Mouse (Mus musculus) frontal cortex, adult 2 months (tissue): ENCODE data around the gene H2-DMb1. TPM values are rescaled to one million over a fixed set of nuclear protein-coding genes. Genes with fewer than 3 reads are reported as not detected.

Experiments
- DNase-seq, 2 experiments: peaks; one replicate each; pipeline ENCODE4 v3.0.0; 2022; ENCODE audit warnings: low spot score in 1 of 2; ENCODE audit errors: extremely low spot score in 1 of 2
- polyA plus RNA-seq: library from polyadenylated mRNA; depleted of rRNA; stranded (reverse); fragments of >200 nt; gene quantifications from 2 replicates; pipeline ENCODE4 v1.2.3, GENCODE M21; 2012

H2-DMb1 gene
- polyA plus RNA-seq, 1 experiment = 3.5 TPM

DNA sequence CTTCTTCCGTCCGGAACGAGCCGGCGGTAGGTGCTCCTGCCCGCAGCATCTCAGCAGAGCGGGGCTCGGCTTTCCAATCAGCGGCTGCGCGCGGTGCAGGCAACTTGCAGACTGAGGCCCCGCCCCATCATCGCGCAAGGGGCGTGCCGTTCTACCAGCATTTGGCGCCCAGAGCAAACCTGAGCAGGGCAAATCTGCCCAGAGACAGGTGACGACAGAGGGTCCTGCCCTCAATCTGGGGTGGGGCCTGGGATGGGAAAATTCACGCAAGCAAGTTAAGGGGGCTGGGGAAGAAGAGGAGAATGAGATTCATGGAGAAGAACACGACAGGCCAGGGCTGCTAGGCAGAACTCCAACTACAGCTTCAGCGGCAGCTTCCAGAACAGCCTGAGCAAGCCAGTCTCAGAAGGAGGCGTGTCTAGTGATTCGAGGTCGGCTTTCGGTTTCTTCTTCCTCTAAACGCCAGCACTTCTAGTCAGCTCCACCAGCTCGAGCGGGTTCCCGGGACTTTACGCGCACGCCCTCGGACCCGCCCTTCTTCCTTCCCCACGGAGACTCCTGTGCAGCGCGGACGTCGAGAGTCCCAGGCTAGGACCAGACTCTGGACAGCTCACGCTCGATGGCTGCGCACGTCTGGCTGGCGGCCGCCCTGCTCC is 34.5 kb downstream of the H2-DMb1 start, which contains the start of the genes Tap1 and Psmb9:
TSS of gene Tap1 (plus strand) at position 293 of the 656 bp plus-strand sequence.
TSS of gene Psmb9 (minus strand) at position 504 of the 656 bp plus-strand sequence.
- DNase-seq = peak; percentile 86 to 98

- no peak for DNase-seq
Measured at GRCm38 (mm10) chr17:34188010-34188409, 35.1 kb downstream of the H2-DMb1 start.

GRCm38 (mm10) chr17:34188986-34189385 is 36.1 kb downstream of the H2-DMb1 start:
- DNase-seq = no peak

GRCm38 (mm10) chr17:34192852-34193251 is 40.0 kb downstream of the H2-DMb1 start:
- DNase-seq = no peak

- no peak for DNase-seq
Measured at GRCm38 (mm10) chr17:34193468-34193867, 40.6 kb downstream of the H2-DMb1 start.

DNA sequence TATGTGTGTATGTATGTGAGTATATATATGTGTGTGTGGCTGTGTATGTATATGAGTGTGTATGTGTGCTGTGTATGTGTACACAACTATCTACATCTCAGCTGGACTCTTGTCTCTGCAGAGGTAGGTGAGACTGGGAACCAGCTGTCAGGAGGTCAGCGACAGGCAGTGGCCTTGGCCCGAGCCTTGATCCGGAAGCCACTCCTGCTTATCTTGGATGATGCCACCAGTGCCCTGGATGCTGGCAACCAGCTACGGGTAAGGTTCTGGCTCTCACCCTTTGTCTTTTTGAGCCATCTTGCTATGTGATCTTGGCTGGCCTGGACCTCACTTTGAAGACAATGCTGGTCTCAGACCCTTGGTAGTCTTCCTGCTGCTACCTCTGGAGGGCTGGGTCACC is 41.9 kb downstream of the H2-DMb1 start:
- no peak for DNase-seq

DNA sequence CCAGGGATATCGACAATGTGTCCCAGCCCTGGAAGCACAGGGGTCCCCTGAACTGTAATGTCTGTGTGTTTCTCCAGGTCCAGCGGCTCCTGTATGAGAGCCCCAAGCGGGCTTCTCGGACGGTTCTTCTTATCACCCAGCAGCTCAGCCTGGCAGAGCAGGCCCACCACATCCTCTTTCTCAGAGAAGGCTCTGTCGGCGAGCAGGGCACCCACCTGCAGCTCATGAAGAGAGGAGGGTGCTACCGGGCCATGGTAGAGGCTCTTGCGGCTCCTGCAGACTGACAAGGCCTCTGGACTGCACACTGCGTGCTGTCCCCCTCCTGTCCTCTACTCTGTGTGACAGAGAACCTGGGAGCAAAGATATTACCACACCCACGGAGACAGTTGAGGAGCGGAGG is 43.6 kb downstream of the H2-DMb1 start:
- DNase-seq = no peak

GRCm38 (mm10) chr17:34196941-34197894 is 44.3 kb downstream of the H2-DMb1 start, which contains the start of gene Psmb8:
Gene Psmb8 (plus strand): TSS chr17:34197721.
- peak; percentile 78 to 91 for DNase-seq

DNA sequence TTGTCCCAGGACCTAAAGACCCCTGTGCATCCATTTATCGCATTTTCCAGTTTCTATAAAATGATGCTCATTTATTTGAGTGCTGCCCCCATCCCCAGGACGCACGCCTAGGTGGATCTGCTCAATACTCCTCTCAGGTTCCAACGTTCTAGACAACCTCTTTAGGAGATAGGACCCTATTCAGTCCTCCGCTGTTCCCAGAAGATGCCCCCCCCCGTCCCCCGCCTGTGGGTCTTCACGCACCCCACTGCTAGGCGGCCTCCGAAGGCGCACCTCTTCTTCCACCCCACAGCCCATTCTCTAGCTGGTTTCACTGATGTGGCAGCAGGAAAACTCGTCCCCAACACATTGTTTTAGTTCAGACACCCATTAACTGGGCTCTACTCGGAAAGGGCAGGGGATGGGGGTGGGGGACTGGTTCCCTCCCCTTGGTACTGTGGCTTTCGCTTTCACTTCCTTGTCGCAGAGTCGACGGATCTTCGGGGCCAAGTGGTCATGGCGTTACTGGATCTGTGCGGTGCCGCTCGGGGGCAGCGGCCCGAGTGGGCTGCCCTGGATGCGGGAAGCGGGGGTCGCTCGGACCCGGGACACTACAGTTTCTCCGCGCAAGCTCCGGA is 45.1 kb downstream of the H2-DMb1 start:
- DNase-seq = no peak

DNA sequence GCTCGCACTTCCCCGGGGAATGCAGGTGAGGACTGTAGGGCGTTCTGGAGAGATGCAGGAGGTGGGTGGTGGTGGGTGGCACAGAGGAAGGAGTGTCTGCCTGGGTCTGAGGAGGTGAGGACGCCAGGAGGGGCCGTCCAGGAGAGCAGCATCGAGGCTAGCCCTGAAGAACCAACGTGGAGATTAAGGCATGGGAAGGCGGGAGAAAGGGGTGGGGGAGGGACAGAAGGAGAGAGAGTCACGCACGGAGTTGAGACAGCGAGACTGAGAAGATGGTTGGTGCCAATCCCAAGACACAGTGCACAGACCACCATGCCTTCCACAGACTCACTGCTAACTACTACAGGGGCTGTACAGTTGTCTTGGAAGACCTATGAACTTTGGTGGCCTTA is 45.6 kb downstream of the H2-DMb1 start:
- no peak for DNase-seq

DNA sequence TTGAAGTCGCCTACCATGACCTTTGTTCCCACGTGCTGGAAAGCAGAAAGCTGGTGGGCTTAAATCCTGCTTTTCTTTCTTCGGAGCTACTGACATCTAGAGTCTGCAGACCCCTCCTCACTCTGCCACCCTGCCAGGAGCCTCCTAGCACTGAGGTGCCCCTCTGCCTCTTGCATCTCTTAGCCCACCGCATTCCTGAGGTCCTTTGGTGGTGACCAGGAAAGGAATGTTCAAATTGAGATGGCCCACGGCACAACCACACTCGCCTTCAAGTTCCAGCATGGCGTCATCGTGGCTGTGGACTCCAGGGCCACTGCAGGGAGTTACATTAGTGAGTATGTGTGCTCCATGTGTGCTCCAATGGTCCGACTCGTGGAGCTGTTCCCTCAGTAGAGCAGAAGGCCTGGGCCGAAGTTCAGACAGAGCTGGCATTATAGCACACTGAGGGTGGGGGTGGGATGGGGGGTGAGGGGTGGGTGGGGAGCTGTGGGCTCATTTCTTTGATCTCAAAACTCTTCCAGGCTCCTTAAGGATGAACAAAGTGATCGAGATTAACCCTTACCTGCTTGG is 46.3 kb downstream of the H2-DMb1 start:
- DNase-seq = no peak

DNA sequence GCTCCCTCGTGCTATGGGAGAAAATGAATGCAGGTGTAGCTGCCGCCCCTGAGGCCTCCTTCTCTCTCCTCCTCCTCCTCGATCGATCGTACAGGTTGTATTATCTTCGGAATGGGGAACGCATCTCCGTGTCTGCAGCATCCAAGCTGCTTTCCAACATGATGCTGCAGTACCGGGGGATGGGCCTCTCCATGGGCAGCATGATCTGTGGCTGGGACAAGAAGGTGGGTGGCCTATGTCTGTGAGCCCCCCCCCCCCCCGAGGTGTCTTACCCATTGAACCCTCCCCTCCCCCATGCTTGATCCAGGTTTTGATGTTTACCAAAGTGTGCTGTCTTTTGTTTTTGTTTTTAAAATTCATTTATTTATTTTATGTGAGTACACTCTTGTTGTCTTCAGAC is 47.2 kb downstream of the H2-DMb1 start:
- no peak for DNase-seq

- no peak for DNase-seq
Measured at GRCm38 (mm10) chr17:34200772-34201505, 48.1 kb downstream of the H2-DMb1 start.

DNA sequence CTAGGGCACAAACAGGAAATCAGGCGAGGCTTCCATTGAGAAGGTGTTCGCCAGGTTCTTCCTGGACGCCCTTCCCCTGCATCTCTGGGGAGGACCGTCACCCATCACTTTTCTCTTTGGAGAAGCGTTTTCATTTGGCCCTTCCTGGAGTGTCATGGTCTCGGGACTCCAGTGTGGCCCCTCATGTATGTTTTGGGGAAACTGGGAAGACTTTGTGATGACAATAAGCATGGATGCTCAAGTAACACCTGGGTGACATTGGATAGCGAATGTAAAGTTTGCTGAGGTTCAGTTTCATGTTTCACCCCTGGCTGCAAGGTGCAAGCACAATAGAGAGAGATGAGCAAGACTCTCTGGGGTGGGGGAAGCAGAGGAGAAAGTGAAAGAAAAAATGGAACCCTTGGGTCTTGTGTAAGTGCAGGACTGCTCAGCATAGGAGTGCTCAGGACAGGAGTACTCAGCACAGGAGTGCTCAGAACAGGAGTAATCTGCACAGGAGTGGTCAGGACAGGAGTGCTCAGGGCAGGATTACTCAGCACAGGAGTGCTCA is 48.7 kb downstream of the H2-DMb1 start:
- no peak for DNase-seq

- DNase-seq = no peak
Measured at GRCm38 (mm10) chr17:34202760-34203442, 50.0 kb downstream of the H2-DMb1 start.

GRCm38 (mm10) chr17:34203444-34203843 is 50.6 kb downstream of the H2-DMb1 start, which contains the start of gene Tap2:
Gene Tap2 (plus strand): TSS chr17:34203527.
- no peak for DNase-seq

GRCm38 (mm10) chr17:34204303-34205010 is 51.6 kb downstream of the H2-DMb1 start:
- DNase-seq = peak in 1 of 2 experiments; percentile 92

GRCm38 (mm10) chr17:34205021-34205745 is 52.3 kb downstream of the H2-DMb1 start:
- DNase-seq = no peak
